Mouse (Mus musculus) telencephalon, adult 2 months (tissue): Measurements from ENCODE around the gene Tchhl1.
"Not testable (repeated sequence)": the region's sequence is repeated elsewhere in the genome, so short reads cannot be mapped to it uniquely, and the experiment has no call there.

ENCODE experiments used
- DNase-seq: peaks from one replicate; pipeline ENCODE4 v3.0.0-alpha.2; 2011; ENCODE audit warnings: low read depth, low spot score

Tchhl1 gene

GRCm38 (mm10) chr3:93468561-93468960, at the start of gene Tchhl1:
Gene Tchhl1 (plus strand): TSS chr3:93468754.
- DNase-seq, result no peak

- no peak for DNase-seq
Measured at GRCm38 (mm10) chr3:93431673-93432072, 36.9 kb upstream of the Tchhl1 start.

GRCm38 (mm10) chr3:93442030-93442429, 26.5 kb upstream of the Tchhl1 start, which contains the start of gene Tchh:
Gene Tchh (plus strand): TSS chr3:93442330.
- DNase-seq, result no peak

- no peak for DNase-seq
Measured at GRCm38 (mm10) chr3:93443501-93444101, 25.0 kb upstream of the Tchhl1 start.

- DNase-seq, result peak; percentile 69
Measured at GRCm38 (mm10) chr3:93444343-93445164, 24.0 kb upstream of the Tchhl1 start.

DNA sequence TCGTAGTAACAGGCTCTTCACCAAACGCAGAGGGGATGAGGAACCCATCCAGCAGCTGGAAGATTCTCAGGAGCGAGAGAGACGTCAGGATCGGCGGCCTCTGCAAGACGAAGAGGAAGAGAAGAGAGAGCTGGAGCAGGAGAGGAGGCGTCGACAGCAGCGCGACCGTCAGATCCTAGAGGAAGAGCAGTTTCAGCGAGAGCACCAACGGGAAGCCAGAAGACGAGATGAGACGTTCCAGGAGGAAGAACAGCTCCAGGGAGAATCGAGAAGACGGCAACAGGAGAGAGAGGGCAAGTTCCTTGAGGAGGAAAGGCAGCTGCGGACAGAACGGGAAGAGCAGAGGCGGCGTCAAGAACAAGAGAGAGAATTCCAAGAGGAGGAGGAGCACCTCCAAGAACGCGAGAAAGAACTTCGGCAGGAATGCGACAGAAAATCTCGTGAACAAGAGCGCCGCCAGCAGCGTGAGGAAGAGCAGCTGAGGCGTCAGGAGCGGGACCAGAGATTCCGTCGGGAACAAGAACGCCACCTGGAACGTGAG, 23.3 kb upstream of the Tchhl1 start:
- DNase-seq, result no peak

GRCm38 (mm10) chr3:93446128-93446755, 22.3 kb upstream of the Tchhl1 start:
- DNase-seq, result no peak

DNA sequence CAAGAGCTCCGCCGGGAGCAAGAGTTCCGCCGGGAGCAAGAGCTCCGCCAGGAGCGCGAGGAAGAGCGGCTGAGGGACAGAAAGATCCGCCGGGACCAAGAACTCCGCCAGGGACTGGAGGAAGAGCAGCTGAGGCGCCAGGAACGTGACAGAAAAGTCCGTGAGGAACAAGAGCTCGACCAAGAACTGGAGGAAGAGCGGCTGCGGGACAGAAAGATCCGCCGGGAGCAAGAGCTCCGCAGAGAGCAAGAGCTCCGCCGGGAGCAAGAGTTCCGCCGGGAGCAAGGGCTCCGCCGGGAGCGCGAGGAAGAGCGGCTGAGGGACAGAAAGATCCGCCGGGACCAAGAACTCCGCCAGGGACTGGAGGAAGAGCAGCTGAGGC, 21.8 kb upstream of the Tchhl1 start:
- not testable (repeated sequence) for DNase-seq

- peak; percentile 75 for DNase-seq
Measured at GRCm38 (mm10) chr3:93447138-93447841, 21.3 kb upstream of the Tchhl1 start.

DNA sequence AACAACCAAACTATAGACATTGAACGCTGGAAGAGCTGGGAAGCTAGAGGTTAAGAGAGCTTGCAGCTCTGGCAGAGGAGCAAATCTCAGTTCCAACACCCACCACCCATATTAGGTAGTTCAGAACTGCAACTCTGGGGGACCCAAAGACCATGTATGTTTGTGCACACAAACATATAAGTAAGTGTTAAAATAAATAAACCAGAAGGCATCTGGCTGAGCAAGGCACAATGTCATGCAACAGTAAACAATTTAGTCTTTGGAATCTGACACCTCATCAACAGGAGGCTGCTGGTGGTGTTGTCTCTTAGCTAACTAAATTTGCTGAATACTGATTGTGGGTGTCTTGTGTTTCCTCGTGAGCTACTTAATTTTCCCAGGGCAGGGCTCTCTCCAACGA, 2.0 kb upstream of the Tchhl1 start:
- DNase-seq, result no peak

- no peak for DNase-seq
Measured at GRCm38 (mm10) chr3:93467130-93467529, 1.4 kb upstream of the Tchhl1 start.

GRCm38 (mm10) chr3:93469629-93470028, 1.1 kb downstream of the Tchhl1 start:
- DNase-seq, result no peak

- no peak for DNase-seq
Measured at GRCm38 (mm10) chr3:93480053-93480452, 11.5 kb downstream of the Tchhl1 start.

DNA sequence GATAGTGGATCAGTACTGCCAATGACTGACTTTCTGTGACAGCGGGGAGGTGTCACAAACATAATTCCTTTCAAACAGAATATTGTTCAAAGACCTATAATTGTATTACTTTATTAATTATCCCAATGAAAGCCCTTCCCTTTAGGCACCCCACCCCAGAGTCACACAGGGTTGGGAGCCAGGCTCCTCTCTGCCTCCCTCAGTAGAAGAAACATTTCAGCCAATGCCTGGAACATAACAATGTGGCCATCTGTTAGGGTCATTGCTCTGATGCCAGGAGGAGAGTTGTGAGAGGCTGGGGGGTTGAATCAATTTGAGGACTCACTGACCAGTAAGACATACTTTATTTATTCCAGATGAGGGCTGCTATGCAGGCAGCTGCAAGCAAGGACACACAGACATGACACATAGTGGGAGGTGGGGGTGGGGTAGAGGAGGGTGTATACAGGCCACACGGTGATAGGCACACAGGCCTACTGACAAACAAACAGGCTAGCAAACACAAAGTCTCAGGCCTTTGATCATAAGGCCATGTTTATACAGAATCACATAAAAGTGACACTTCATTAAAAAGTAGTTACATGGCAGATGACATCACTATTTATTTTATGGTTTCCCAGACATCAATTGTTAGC, 13.5 kb downstream of the Tchhl1 start:
- DNase-seq, result no peak

DNA sequence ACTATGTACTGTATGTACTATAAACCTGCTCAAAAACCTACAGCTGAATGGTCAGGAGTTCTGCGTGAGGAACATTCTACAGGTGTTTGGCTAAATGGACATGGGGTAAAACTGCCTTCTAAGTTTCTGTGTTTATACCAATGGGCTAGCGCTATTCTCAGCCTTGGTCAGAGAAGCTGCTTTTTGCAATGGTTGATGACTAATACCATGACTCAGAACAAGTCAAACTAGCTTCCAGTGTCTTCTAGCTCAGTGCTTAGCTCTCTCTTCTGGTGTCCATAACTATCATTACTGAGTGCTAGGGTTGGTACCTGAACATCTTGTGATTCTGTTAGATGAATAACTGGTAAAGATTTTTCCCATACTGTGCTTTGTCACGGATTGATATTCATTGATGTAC, 17.1 kb downstream of the Tchhl1 start:
- DNase-seq, result no peak

- DNase-seq, result no peak
Measured at GRCm38 (mm10) chr3:93488541-93488940, 20.0 kb downstream of the Tchhl1 start.

DNA sequence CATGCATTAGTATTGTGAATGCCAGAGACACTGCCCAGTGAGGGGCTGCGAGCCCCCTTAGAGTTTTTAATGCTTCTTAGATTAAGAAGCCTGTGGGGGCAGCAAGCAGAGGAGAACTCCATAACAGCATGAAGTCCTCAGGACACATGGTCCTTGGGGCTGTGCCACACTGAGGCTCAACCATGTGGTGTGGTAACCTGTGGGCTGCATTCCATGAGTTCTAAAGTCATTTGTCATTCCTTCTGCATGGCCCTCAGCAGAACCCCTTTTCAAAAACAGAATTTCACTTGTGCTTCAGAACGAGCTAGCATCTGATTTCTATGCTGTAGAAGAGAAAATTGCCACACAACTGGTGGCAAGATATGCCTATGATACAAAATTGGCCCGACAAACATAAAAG, 23.6 kb downstream of the Tchhl1 start:
- DNase-seq, result no peak

DNA sequence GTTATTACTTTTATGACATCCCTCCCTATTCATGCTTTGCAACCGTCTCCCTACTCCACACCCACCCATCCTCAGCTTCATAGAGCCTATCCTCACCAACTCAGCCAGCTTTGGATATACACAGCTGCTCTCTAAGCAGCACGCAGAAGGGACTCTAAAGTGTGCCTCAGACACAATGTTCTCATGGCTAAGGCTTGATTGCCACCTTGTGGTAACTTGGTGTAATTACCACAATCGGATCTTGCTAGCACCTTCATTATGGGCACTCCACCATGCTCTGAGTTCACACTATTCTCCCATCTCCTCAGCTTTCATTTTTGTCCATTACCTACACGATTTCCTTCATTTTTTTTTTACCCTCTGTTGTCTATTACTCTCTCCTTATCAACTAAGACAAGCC, 25.4 kb downstream of the Tchhl1 start:
- DNase-seq, result peak; percentile 68

DNA sequence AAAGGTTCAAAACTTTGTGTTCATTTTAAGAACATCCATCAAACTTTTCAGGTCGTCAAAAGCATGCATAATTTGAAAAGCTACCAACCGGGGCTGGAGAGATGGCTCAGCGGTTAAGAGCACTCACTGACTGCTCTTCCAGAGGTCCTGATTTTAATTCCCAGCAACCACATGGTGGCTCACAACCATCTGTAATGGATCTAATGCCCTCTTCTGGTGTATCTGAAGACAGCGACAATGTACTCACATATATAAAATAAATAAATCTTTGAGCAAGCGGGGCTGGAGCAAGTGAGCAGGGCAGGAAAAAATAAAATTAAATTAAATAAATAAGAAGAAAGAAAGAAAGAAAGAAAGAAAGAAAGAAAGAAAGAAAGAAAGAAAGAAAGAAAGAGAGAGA, 26.2 kb downstream of the Tchhl1 start:
- not testable (repeated sequence) for DNase-seq

DNA sequence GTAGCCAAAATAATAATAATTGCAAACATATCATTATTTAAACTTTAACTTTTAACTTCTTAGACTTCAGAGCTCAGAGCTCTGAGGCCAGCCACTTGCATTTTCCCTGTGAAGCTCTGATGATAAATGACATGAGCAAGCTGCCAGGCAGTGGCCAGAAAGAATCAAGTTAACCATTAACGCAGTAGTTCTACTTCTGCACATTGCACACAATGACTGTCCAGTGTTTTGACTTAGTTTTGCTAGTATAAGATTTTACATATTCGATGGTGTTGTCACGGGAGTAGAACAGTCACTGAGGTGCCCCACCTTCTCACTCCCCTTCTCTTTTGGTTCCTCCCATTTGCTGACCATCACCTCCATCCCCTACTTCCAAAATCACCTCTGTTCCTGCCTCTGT, 28.6 kb downstream of the Tchhl1 start:
- no peak for DNase-seq

DNA sequence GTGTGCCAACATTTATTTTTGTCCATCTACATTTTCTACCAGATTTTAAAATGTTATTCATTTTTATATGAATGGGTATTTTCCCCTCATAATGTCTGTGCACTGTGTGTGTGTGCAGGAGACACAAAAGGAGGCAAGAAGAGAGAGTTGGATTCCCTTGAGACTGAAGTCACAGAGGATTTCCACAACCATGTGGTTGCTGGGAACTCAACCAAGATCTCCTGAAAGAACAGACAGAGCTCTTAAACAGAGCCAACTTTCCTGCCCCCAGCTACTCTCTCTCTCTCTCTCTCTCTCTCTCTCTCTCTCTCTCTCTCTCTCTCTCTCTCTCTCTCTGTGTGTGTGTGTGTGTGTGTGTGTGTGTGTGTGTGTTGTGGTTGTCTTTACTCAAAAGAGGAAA, 30.6 kb downstream of the Tchhl1 start:
- DNase-seq, result peak; percentile 21
